Mouse (Mus musculus): ENCODE measurements around the gene Hook1. TPM values are rescaled to one million over a fixed set of nuclear protein-coding genes. Genes with fewer than 3 reads are reported as not detected.

The Hook1 gene
- polyA plus RNA-seq, 1 experiment, result 10.2 TPM

DNA sequence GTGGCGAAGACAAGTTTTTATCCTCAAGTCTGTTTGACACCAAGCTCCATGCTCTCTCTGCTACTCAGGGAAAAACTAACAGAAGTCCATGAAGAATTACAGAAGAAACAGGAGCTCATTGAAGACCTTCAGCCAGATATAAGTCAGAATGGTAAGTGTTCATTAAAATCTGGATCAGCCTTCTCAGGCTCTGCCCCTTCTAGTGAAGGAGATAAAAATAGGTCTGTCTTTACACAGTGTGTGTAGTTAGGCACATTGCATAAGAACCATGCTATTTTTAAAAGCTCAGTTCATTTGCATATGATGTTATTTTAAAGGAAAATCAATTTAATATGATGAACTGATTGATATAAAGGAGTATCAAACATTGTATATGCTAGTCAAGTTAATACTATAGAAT lies 49.8 kb downstream of the Hook1 start:
- Histone ChIP-seq H3K36me3 (ENCODE audit: control insufficient read depth, insufficient read depth, low read length) (peaks cover 2% of the 10 kb centered on the region; the same call in 1 of the 2 replicates), H3K4me1 (ENCODE audit: control insufficient read depth, insufficient read depth, low read length) (no peaks in the 10 kb centered on the region), H3K27me3 (replicated peaks; ENCODE audit: control insufficient read depth, insufficient read depth, low read length) (no peaks in the 10 kb centered on the region), H3K4me3 (ENCODE audit: insufficient read depth, low read depth, low read length) (no peak overlapping the region), H3K27ac (ENCODE audit: insufficient read depth, low read depth, low read length) (no peak overlapping the region)
- no peak for DNase-seq
- TF ChIP-seq POLR2A (IDR thresholded peaks at IDR 0.05; ENCODE audit: low read depth, low read length) (no peak), CTCF (conservative IDR thresholded peaks at IDR 0.05; ENCODE audit: insufficient read depth, insufficient read length, low read depth, low read length) (no peak)
- WGBS, result 100% methylated on average over 1 of the region's 1 CpGs

DNA sequence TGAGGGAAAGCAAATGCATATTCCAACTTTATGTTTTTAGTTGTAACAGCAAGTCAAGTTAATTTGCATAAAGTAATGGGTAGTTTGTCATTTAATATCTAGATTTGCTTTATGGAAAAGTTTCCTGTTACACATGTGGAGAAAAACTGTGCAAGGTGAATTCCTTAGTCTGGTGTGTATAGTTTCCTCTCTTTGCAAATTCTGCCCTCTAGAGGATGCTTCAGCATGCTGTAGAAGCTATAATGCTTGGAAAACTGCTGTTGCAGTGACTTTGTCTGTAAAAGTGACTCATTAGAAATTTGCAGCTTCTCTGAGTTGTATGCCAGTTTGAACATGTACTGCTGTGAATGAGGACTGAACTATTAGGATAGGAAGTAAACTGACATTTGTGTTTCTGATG lies 55.8 kb downstream of the Hook1 start:
- Histone ChIP-seq H3K27me3 (replicated peaks; ENCODE audit: control insufficient read depth, insufficient read depth, low read length) (no peaks in the 10 kb centered on the region), H3K36me3 (ENCODE audit: control insufficient read depth, insufficient read depth, low read length) (peaks cover 2% of the 10 kb centered on the region; the same call in 1 of the 2 replicates), H3K27ac (ENCODE audit: insufficient read depth, low read depth, low read length) (no peak overlapping the region), H3K4me3 (ENCODE audit: insufficient read depth, low read depth, low read length) (no peak overlapping the region), H3K4me1 (ENCODE audit: control insufficient read depth, insufficient read depth, low read length) (no peaks in the 10 kb centered on the region)
- DNase-seq, result peak; percentile 17
- no peak for TF ChIP-seq CTCF (conservative IDR thresholded peaks at IDR 0.05; ENCODE audit: insufficient read depth, insufficient read length, low read depth, low read length)
- no peak for TF ChIP-seq POLR2A (IDR thresholded peaks at IDR 0.05; ENCODE audit: low read depth, low read length)

DNA sequence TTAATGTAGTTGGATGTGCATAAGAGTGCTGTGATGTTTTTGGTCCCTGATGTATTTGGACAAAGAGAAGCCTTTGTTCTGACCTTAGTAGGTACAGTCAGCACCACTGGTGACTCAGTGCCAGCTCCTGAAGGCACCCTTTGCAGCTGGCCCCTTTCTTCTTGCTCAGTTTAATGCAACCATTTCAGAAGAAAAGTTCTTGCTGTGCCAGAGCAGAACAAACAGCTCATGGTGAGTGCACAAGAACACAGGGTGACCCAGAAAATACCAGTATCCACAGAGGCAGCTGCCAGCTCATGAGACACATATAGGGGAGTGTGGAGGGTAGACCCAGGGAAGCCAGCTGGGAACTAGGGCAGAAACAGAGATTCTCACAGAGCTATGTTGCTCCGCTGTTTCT lies 61.4 kb downstream of the Hook1 start:
- 97% methylated on average over 1 of the region's 1 CpGs for WGBS
- TF ChIP-seq POLR2A (IDR thresholded peaks at IDR 0.05; ENCODE audit: low read depth, low read length) (no peak), CTCF (conservative IDR thresholded peaks at IDR 0.05; ENCODE audit: insufficient read depth, insufficient read length, low read depth, low read length) (no peak)
- no peak for DNase-seq
- Histone ChIP-seq H3K4me1 (ENCODE audit: control insufficient read depth, insufficient read depth, low read length) (no peaks in the 10 kb centered on the region), H3K4me3 (ENCODE audit: insufficient read depth, low read depth, low read length) (no peak overlapping the region), H3K36me3 (ENCODE audit: control insufficient read depth, insufficient read depth, low read length) (no peaks in the 10 kb centered on the region), H3K27ac (ENCODE audit: insufficient read depth, low read depth, low read length) (no peak overlapping the region), H3K27me3 (replicated peaks; ENCODE audit: control insufficient read depth, insufficient read depth, low read length) (no peaks in the 10 kb centered on the region)

DNA sequence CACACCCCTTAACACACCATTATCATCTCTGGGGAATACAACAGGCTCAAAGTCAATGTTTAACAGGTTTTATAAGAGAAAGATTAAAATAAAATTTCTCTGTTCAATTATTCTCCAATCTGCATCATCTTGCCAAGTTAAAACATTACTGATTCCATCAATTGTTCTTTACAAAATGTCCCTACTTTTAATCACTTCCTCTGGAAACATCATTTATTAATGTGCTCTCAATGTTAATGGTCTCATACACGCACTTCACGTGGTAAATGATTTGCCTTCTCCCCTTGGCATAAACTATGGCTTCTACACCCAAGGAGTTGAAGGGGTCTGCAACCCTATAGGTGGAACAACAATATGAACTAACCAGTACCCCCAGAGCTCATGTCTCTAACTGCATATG lies 93.1 kb downstream of the Hook1 start:
- Histone ChIP-seq H3K4me1 (ENCODE audit: control insufficient read depth, insufficient read depth, low read length) (peaks cover 14% of the 10 kb centered on the region), H3K36me3 (ENCODE audit: control insufficient read depth, insufficient read depth, low read length) (peaks cover 5% of the 10 kb centered on the region), H3K27ac (ENCODE audit: insufficient read depth, low read depth, low read length) (peak overlapping the region; percentile 64), H3K27me3 (replicated peaks; ENCODE audit: control insufficient read depth, insufficient read depth, low read length) (no peaks in the 10 kb centered on the region; the same call in 1 of the 2 replicates), H3K4me3 (ENCODE audit: insufficient read depth, low read depth, low read length) (no peak overlapping the region)
- 40% methylated on average over 2 of the region's 2 CpGs for WGBS
- TF ChIP-seq POLR2A (IDR thresholded peaks at IDR 0.05; ENCODE audit: low read depth, low read length) (no peak), CTCF (conservative IDR thresholded peaks at IDR 0.05; ENCODE audit: insufficient read depth, insufficient read length, low read depth, low read length) (no peak)
- peak; percentile 60 for DNase-seq

DNA sequence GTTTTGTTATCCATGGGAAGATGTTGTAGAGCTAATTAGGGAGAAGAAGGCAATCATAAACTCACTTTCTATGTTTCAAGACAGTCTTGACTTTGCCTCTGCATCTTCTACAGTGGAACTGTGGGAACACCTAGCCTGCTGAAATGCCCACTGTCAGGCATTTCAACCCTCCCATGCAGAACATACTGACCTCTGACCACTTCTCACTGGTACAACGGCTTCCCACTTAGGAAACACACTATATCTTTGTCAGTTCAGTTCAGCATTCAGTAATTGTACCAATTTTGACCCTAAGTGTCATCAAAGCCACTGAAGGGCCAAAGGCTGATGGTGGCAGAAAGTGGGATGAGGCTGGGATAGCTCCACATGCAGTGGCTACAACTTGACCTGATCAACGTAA lies 95.0 kb downstream of the Hook1 start:
- H3K27me3 ChIP-seq (replicated peaks; ENCODE audit: control insufficient read depth, insufficient read depth, low read length), result no peaks in the 10 kb centered on the region; the same call in 1 of the 2 replicates
- TF ChIP-seq POLR2A (IDR thresholded peaks at IDR 0.05; ENCODE audit: low read depth, low read length) (no peak), CTCF (conservative IDR thresholded peaks at IDR 0.05; ENCODE audit: insufficient read depth, insufficient read length, low read depth, low read length) (no peak)
- peak; percentile 56 for DNase-seq
- H3K4me1 ChIP-seq (ENCODE audit: control insufficient read depth, insufficient read depth, low read length), result peaks cover 14% of the 10 kb centered on the region
- no peak overlapping the region for H3K4me3 ChIP-seq (ENCODE audit: insufficient read depth, low read depth, low read length)
- H3K27ac ChIP-seq (ENCODE audit: insufficient read depth, low read depth, low read length), result peak overlapping the region; percentile 89
- WGBS, result 51% methylated on average over 2 of the region's 2 CpGs
- H3K36me3 ChIP-seq (ENCODE audit: control insufficient read depth, insufficient read depth, low read length), result peaks cover 5% of the 10 kb centered on the region

Other genes with a start within 250 kb of the Hook1 start
- 0.42 and 0.45 TPM in 2 replicates for gene Cyp2j13, start 110.3 kb downstream of the Hook1 start, polyA plus RNA-seq (2012; rRNA removed)
- gene Cyp2j12, start 173.9 kb downstream of the Hook1 start, polyA plus RNA-seq (2012; rRNA removed), result not detected in 2 replicates